Mouse (Mus musculus): ENCODE data around the gene 1110008P14Rik. TPM values are rescaled to one million over a fixed set of nuclear protein-coding genes. Genes with fewer than 3 reads are reported as not detected.
"Not testable (repeated sequence)": the region's sequence is repeated elsewhere in the genome, so short reads cannot be mapped to it uniquely, and the experiment has no call there.

1110008P14Rik gene
- polyA plus RNA-seq, 1 experiment = 25.7 TPM

- no peak for TF ChIP-seq EP300 (IDR thresholded peaks at IDR 0.05; ENCODE audit: insufficient read depth, low read depth, low read length)
- TF ChIP-seq CTCF (IDR thresholded peaks at IDR 0.05; ENCODE audit: low read depth, low read length) = peak; percentile 68
Measured at GRCm38 (mm10) chr2:32362817-32363340, 18.9 kb downstream of the 1110008P14Rik start.

DNA sequence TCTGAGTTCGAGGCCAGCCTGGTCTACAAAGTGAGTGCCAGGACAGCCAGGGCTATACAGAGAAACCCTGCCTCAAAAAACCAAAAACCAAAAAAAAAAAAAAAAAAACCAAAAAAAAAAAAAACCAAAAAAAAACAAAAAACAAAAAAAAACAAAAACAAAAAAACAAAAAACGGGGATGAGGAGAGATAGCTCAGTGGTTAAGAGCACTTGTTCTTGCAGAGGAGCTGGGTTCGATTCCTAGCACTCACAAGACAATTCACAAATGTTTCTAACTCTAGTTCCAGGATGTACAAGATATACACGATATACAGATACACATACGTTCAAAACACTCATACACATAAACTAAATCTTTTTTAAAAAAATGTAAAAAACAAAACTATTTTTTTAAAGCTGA, 19.5 kb downstream of the 1110008P14Rik start:
- Histone ChIP-seq H3K4me3 (ENCODE audit: low read depth, low read length) (peak overlapping the region; percentile 87), H3K9ac (ENCODE audit: low read depth, poor library complexity, severe bottlenecking) (peak overlapping the region; percentile 57)
- H3K9me3 ChIP-seq (replicated peaks; ENCODE audit: control insufficient read depth, insufficient read depth, low read length, poor library complexity, severe bottlenecking); H3K4me1 ChIP-seq (ENCODE audit: control insufficient read depth, insufficient read depth, low read length); H3K27ac ChIP-seq (ENCODE audit: insufficient read depth, low read length); H3K27me3 ChIP-seq (ENCODE audit: control insufficient read depth, insufficient read depth, low read length, poor library complexity, severe bottlenecking); H3K36me3 ChIP-seq (ENCODE audit: control insufficient read depth, insufficient read depth, low read length, poor library complexity, severe bottlenecking): not testable (repeated sequence)

More at GRCm38 (mm10) chr2:32362817-32363340, 18.9 kb downstream of the 1110008P14Rik start:
- Histone ChIP-seq H3K36me3 (ENCODE audit: control insufficient read depth, insufficient read depth, low read length, poor library complexity, severe bottlenecking) (no peaks in the 10 kb centered on the region), H3K27me3 (ENCODE audit: control insufficient read depth, insufficient read depth, low read length, poor library complexity, severe bottlenecking) (no peaks in the 10 kb centered on the region), H3K9me3 (replicated peaks; ENCODE audit: control insufficient read depth, insufficient read depth, low read length, poor library complexity, severe bottlenecking) (no peaks in the 10 kb centered on the region), H3K9ac (ENCODE audit: low read depth, poor library complexity, severe bottlenecking) (peak overlapping the region; percentile 57), H3K4me3 (ENCODE audit: low read depth, low read length) (peak overlapping the region; percentile 87), H3K27ac (ENCODE audit: insufficient read depth, low read length) (no peak overlapping the region), H3K4me1 (ENCODE audit: control insufficient read depth, insufficient read depth, low read length) (no peaks in the 10 kb centered on the region)

DNA sequence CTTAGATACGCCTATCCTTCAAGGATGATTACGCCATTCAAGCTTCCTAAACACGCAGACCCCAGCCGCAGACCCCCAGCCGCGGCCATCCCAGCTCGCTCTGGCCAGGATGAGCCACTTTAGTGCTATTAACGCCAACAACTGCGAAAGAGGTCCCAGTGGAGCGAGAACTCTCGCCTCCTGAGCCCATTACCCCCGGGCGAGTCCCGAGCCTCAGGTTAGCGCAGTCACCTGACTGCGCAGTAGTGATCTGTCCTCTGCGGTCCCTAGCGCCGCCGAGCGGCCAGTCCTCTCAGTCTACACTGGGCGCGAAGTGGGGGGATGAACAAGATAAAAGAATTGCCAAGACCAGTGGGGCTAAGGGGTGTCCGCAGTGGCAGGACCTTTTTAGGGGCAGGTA, 20.3 kb downstream of the 1110008P14Rik start:
- Histone ChIP-seq H3K9ac (ENCODE audit: low read depth, poor library complexity, severe bottlenecking) (peak overlapping the region; percentile 63), H3K27ac (ENCODE audit: insufficient read depth, low read length) (no peak overlapping the region), H3K4me1 (ENCODE audit: control insufficient read depth, insufficient read depth, low read length) (no peaks in the 10 kb centered on the region), H3K4me3 (ENCODE audit: low read depth, low read length) (peak overlapping the region; percentile 85), H3K36me3 (ENCODE audit: control insufficient read depth, insufficient read depth, low read length, poor library complexity, severe bottlenecking) (no peaks in the 10 kb centered on the region), H3K9me3 (replicated peaks; ENCODE audit: control insufficient read depth, insufficient read depth, low read length, poor library complexity, severe bottlenecking) (no peaks in the 10 kb centered on the region), H3K27me3 (ENCODE audit: control insufficient read depth, insufficient read depth, low read length, poor library complexity, severe bottlenecking) (no peaks in the 10 kb centered on the region)
- peak; percentile 77 for TF ChIP-seq CTCF (IDR thresholded peaks at IDR 0.05; ENCODE audit: low read depth, low read length)
- no peak for TF ChIP-seq POLR2A (IDR thresholded peaks at IDR 0.05; ENCODE audit: insufficient read depth, low read length)

- Histone ChIP-seq H3K4me3 (ENCODE audit: low read depth, low read length) (peak overlapping the region; percentile 20; the same call in 1 of the 2 replicates), H3K27me3 (ENCODE audit: control insufficient read depth, insufficient read depth, low read length, poor library complexity, severe bottlenecking) (no peaks in the 10 kb centered on the region), H3K27ac (ENCODE audit: insufficient read depth, low read length) (no peak overlapping the region), H3K4me1 (ENCODE audit: control insufficient read depth, insufficient read depth, low read length) (no peaks in the 10 kb centered on the region), H3K36me3 (ENCODE audit: control insufficient read depth, insufficient read depth, low read length, poor library complexity, severe bottlenecking) (no peaks in the 10 kb centered on the region), H3K9me3 (replicated peaks; ENCODE audit: control insufficient read depth, insufficient read depth, low read length, poor library complexity, severe bottlenecking) (no peaks in the 10 kb centered on the region), H3K9ac (ENCODE audit: low read depth, poor library complexity, severe bottlenecking) (peak overlapping the region; percentile 63; the same call in 1 of the 2 replicates)
- TF ChIP-seq CTCF (IDR thresholded peaks at IDR 0.05; ENCODE audit: low read depth, low read length) (no peak), POLR2A (IDR thresholded peaks at IDR 0.05; ENCODE audit: insufficient read depth, low read length) (no peak), EP300 (IDR thresholded peaks at IDR 0.05; ENCODE audit: insufficient read depth, low read depth, low read length) (no peak)
Measured at GRCm38 (mm10) chr2:32360741-32361140, 21.0 kb downstream of the 1110008P14Rik start.

DNA sequence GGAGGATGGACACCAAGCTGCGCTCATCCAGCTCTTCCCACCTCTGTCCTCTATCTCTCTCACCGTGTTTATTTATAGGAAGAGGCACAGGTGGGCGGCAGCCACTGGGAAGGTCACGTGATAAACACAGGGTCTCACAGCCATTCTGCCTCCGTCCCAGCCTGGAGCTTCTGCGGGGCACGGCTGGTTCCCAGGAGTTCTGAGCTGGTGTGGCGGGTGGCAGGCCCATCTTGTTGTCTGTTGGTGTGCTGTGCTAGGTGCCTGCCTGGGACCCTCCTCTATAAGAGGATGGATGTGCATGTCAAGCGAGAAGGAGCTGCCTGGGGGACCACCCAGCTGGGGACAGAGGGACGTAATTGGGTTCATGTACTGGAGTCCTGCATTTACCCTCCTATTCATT, 23.4 kb downstream of the 1110008P14Rik start:
- H3K4me3 ChIP-seq (ENCODE audit: low read depth, low read length) = no peak overlapping the region
- no peaks in the 10 kb centered on the region for H3K36me3 ChIP-seq (ENCODE audit: control insufficient read depth, insufficient read depth, low read length, poor library complexity, severe bottlenecking)
- H3K27me3 ChIP-seq (ENCODE audit: control insufficient read depth, insufficient read depth, low read length, poor library complexity, severe bottlenecking) = no peaks in the 10 kb centered on the region
- no peaks in the 10 kb centered on the region for H3K9me3 ChIP-seq (replicated peaks; ENCODE audit: control insufficient read depth, insufficient read depth, low read length, poor library complexity, severe bottlenecking)
- H3K27ac ChIP-seq (ENCODE audit: insufficient read depth, low read length) = no peak overlapping the region
- no peaks in the 10 kb centered on the region for H3K4me1 ChIP-seq (ENCODE audit: control insufficient read depth, insufficient read depth, low read length)
- H3K9ac ChIP-seq (ENCODE audit: low read depth, poor library complexity, severe bottlenecking) = no peak overlapping the region
- TF ChIP-seq EP300 (IDR thresholded peaks at IDR 0.05; ENCODE audit: insufficient read depth, low read depth, low read length) (no peak), CTCF (IDR thresholded peaks at IDR 0.05; ENCODE audit: low read depth, low read length) (no peak), POLR2A (IDR thresholded peaks at IDR 0.05; ENCODE audit: insufficient read depth, low read length) (no peak)

GRCm38 (mm10) chr2:32357710-32358109, 24.0 kb downstream of the 1110008P14Rik start:
- TF ChIP-seq POLR2A (IDR thresholded peaks at IDR 0.05; ENCODE audit: insufficient read depth, low read length) = no peak
- no peak for TF ChIP-seq EP300 (IDR thresholded peaks at IDR 0.05; ENCODE audit: insufficient read depth, low read depth, low read length)
- TF ChIP-seq CTCF (IDR thresholded peaks at IDR 0.05; ENCODE audit: low read depth, low read length) = no peak
- H3K27ac ChIP-seq (ENCODE audit: insufficient read depth, low read length) = no peak overlapping the region
- H3K9ac ChIP-seq (ENCODE audit: low read depth, poor library complexity, severe bottlenecking) = no peak overlapping the region
- no peaks in the 10 kb centered on the region for H3K27me3 ChIP-seq (ENCODE audit: control insufficient read depth, insufficient read depth, low read length, poor library complexity, severe bottlenecking)
- H3K4me1 ChIP-seq (ENCODE audit: control insufficient read depth, insufficient read depth, low read length) = no peaks in the 10 kb centered on the region
- no peak overlapping the region for H3K4me3 ChIP-seq (ENCODE audit: low read depth, low read length)
- H3K9me3 ChIP-seq (replicated peaks; ENCODE audit: control insufficient read depth, insufficient read depth, low read length, poor library complexity, severe bottlenecking) = no peaks in the 10 kb centered on the region
- H3K36me3 ChIP-seq (ENCODE audit: control insufficient read depth, insufficient read depth, low read length, poor library complexity, severe bottlenecking) = no peaks in the 10 kb centered on the region

All from ES-Bruce4 (cell line).